Mouse (Mus musculus) liver, embryonic 15.5 days (tissue): Measurements from ENCODE around the gene Ptpn12. TPM values are rescaled to one million over a fixed set of nuclear protein-coding genes. Genes with fewer than 3 reads are reported as not detected.

ENCODE experiments used
- ATAC-seq: fragments of 200-750 bp; cut with Nextera tagmentation; 2 replicates; pipeline ENCODE4 v1.8.0; 2017; ENCODE audit warnings: moderate number of reproducible peaks, mild to moderate bottlenecking, moderate library complexity; ENCODE audit not compliant: insufficient read depth
- H3K27ac ChIP-seq: fragments of 300-500 bp; sonication (generic); replicated peaks from 2 replicates; pipeline ENCODE4 v1.5.1; 2015; ENCODE audit warnings: mild to moderate bottlenecking, inconsistent platforms
- H3K27me3 ChIP-seq: fragments of 300-500 bp; sonication (generic); 2 replicates; pipeline ENCODE4 v1.6.1; 2015; ENCODE audit warnings: mild to moderate bottlenecking, inconsistent platforms
- H3K36me3 ChIP-seq: fragments of 300-500 bp; sonication (generic); replicated peaks from 2 replicates; pipeline ENCODE4 v1.6.1; 2015; ENCODE audit warnings: moderate library complexity, mild to moderate bottlenecking, inconsistent platforms
- H3K4me1 ChIP-seq: fragments of 300-500 bp; sonication (generic); replicated peaks from 2 replicates; pipeline ENCODE4 v1.6.1; 2015; ENCODE audit warnings: inconsistent platforms
- H3K4me2 ChIP-seq: fragments of 300-500 bp; sonication (generic); 2 replicates; pipeline ENCODE4 v1.6.1; 2015; ENCODE audit warnings: moderate library complexity, mild to moderate bottlenecking, inconsistent platforms
- H3K4me3 ChIP-seq: fragments of 300-500 bp; sonication (generic); replicated peaks from 2 replicates; pipeline ENCODE4 v1.5.1; 2015; ENCODE audit warnings: mild to moderate bottlenecking, inconsistent platforms
- H3K9ac ChIP-seq: fragments of 300-500 bp; sonication (generic); 2 replicates; pipeline ENCODE4 v1.6.1; 2015; ENCODE audit warnings: moderate library complexity, mild to moderate bottlenecking, inconsistent platforms
- H3K9me3 ChIP-seq: fragments of 300-500 bp; sonication (generic); replicated peaks from 2 replicates; pipeline ENCODE4 v1.6.1; 2016; ENCODE audit warnings: inconsistent platforms
- WGBS: fragments of 180-500 bp; shearing (Covaris S2); methylation state at CpG from one replicate; pipeline ENCODE4 v1.1.7; 2015; ENCODE audit warnings: mixed read lengths; ENCODE audit not compliant: insufficient replicate concordance; 5-methylcytosine and 5-hydroxymethylcytosine counted together
- polyA plus RNA-seq: library from polyadenylated mRNA; unstranded; fragments of >200 nt; fragmentation: Nextera tagmentation; extraction: Ambion mirVana; gene quantifications from 2 replicates; pipeline ENCODE4 v1.2.1, GENCODE M21; 2015

Ptpn12 gene
- polyA plus RNA-seq, 1 experiment from 2014 or later = 10.9 TPM

DNA sequence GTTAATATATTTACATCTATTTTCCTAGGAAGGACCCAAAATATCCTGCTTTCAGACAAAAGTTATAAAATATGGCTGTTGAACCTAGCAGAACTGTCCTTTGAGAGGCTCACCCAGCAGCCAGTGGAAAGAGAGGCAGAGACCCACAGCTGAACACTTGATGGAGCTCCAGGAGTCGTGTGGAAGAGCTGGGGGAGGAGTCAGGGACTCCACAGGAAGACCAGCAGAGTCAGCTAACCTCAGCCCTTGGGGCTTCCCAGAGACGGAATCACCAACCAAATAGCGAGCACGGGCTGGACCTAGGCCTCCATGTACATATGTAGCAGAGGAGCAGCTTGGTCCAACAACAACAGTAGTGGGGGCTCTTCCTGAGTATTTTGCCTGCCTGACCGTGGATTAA lies 38.6 kb downstream of the Ptpn12 start:
- Histone ChIP-seq H3K4me2 (no peak overlapping the region), H3K4me3 (no peak overlapping the region), H3K9ac (no peak overlapping the region), H3K4me1 (no peaks in the 10 kb centered on the region), H3K36me3 (peaks cover 67% of the 10 kb centered on the region), H3K9me3 (no peaks in the 10 kb centered on the region), H3K27me3 (no peaks in the 10 kb centered on the region), H3K27ac (no peak overlapping the region; the same call in 1 of the 2 replicates)
- no peak for ATAC-seq
- WGBS = 35% methylated on average over 5 of the region's 5 CpGs

- Histone ChIP-seq H3K36me3 (peaks cover 62% of the 10 kb centered on the region), H3K4me2 (no peak overlapping the region), H3K4me3 (no peak overlapping the region), H3K27ac (no peak overlapping the region), H3K9ac (no peak overlapping the region), H3K4me1 (no peaks in the 10 kb centered on the region), H3K27me3 (no peaks in the 10 kb centered on the region), H3K9me3 (no peaks in the 10 kb centered on the region)
- no peak for ATAC-seq
These were observed 44.8 kb downstream of the Ptpn12 start for GRCm38 (mm10) chr5:21010908-21011307.

DNA sequence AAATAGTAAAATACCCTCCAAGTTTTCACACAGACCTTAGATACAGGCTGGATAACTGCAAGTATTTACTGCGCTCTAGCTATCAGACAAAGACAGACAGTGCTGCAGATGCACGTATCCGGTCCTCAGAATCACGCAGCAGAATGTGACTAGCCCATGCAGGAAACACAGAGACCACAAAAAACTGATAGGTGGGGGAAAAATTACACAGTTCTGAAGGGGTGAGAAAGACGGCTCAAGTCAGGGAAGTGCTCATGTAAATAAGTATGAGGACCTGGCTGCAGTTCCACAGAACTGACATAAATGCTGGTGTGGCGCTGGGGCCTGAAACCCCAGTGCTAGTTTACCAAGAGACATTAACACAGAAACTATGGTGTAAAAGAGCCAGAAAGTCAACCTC lies 53.0 kb downstream of the Ptpn12 start:
- 22% methylated on average over 6 of the region's 6 CpGs for WGBS
- no peaks in the 10 kb centered on the region for H3K27me3 ChIP-seq
- H3K9me3 ChIP-seq = no peaks in the 10 kb centered on the region
- H3K4me1 ChIP-seq = peaks cover 26% of the 10 kb centered on the region
- H3K36me3 ChIP-seq = peaks cover 71% of the 10 kb centered on the region
- no peak overlapping the region for H3K4me3 ChIP-seq
- no peak overlapping the region; the same call in 1 of the 2 replicates for H3K27ac ChIP-seq
- no peak overlapping the region for H3K9ac ChIP-seq
- H3K4me2 ChIP-seq = peak overlapping the region; percentile 14; the same call in 1 of the 2 replicates
- ATAC-seq = peak; percentile 74

DNA sequence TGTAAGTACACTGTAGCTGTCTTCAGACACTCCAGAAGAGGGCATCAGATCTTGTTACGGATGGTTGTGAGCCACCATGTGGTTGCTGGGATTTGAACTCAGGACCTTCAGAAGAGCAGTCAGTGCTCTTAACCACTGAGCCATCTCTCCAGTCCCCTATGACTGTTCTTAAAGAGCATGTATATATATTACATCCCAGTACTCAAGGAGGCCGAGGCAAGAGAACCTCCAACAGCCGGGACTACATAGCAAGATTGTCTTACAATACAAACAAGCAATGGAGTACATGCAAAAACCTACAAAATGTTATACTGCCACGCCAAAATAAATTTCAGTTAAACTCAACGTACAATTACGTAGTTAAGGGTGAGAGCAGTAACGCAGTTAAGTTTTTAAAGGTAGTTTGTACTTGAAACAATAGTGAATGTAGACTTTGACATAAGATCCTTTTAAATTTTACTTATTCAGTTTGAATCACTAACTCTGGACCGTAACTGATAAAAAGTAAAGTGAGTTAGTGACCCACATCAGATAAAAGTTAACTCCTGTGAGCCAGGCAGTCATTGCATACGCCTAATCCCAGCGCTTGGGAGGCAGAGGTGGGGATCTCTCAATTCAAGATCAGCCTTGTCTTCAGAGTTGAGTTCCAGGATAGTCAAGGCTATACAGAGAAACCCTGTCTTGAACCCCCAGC lies 53.9 kb downstream of the Ptpn12 start:
- Histone ChIP-seq H3K4me1 (peaks cover 31% of the 10 kb centered on the region), H3K36me3 (peaks cover 73% of the 10 kb centered on the region), H3K4me3 (no peak overlapping the region), H3K4me2 (peak overlapping the region; percentile 37), H3K9ac (no peak overlapping the region), H3K27me3 (no peaks in the 10 kb centered on the region), H3K9me3 (no peaks in the 10 kb centered on the region), H3K27ac (no peak overlapping the region)
- 58% methylated on average over 10 of the region's 10 CpGs for WGBS
- ATAC-seq = no peak; the same call in 1 of the 2 replicates

DNA sequence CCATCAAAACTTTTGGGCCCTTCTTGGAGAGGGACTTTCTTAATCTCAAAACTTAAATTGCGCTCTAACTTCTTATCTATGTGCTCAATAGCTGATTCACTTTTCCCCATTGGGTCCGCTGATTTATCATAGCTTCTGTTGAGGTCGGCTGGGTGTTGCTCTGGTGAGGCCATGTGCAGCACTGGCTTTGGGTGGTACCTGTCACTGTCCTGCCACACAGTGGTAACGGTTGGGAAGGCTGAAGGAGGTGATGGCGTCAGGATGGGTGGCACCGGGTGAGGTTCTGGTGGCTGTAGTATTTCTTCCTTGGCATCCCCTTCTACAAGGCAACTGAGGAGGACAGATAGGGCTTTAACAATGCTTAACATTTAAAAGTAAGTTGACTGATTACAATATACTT lies 57.3 kb downstream of the Ptpn12 start:
- no peak overlapping the region for H3K9ac ChIP-seq
- H3K27ac ChIP-seq = no peak overlapping the region
- H3K27me3 ChIP-seq = no peaks in the 10 kb centered on the region
- no peak overlapping the region for H3K4me2 ChIP-seq
- WGBS = 32% methylated on average over 6 of the region's 6 CpGs
- H3K36me3 ChIP-seq = peaks cover 86% of the 10 kb centered on the region
- H3K9me3 ChIP-seq = no peaks in the 10 kb centered on the region
- no peak overlapping the region for H3K4me3 ChIP-seq
- ATAC-seq = peak; percentile 67
- H3K4me1 ChIP-seq = peaks cover 31% of the 10 kb centered on the region

GRCm38 (mm10) chr5:20997555-20997954 lies 58.2 kb downstream of the Ptpn12 start:
- H3K36me3 ChIP-seq = peaks cover 81% of the 10 kb centered on the region
- H3K9me3 ChIP-seq = no peaks in the 10 kb centered on the region
- no peaks in the 10 kb centered on the region for H3K27me3 ChIP-seq
- ATAC-seq = no peak
- H3K9ac ChIP-seq = no peak overlapping the region
- H3K4me1 ChIP-seq = peaks cover 23% of the 10 kb centered on the region
- H3K4me2 ChIP-seq = no peak overlapping the region
- 0 out of 2 replicates have a peak overlapping the region, but pooled peaks have one; percentile 0 for H3K27ac ChIP-seq
- no peak overlapping the region for H3K4me3 ChIP-seq
- 42% methylated on average over 6 of the region's 6 CpGs for WGBS

GRCm38 (mm10) chr5:20990062-20990809 lies 65.5 kb downstream of the Ptpn12 start:
- no peaks in the 10 kb centered on the region for H3K9me3 ChIP-seq
- no peak overlapping the region for H3K4me2 ChIP-seq
- no peak overlapping the region for H3K9ac ChIP-seq
- no peaks in the 10 kb centered on the region for H3K27me3 ChIP-seq
- 85% methylated on average over 8 of the region's 8 CpGs for WGBS
- H3K27ac ChIP-seq = no peak overlapping the region
- peaks cover 71% of the 10 kb centered on the region for H3K36me3 ChIP-seq
- H3K4me1 ChIP-seq = no peaks in the 10 kb centered on the region
- ATAC-seq = no peak
- H3K4me3 ChIP-seq = no peak overlapping the region

DNA sequence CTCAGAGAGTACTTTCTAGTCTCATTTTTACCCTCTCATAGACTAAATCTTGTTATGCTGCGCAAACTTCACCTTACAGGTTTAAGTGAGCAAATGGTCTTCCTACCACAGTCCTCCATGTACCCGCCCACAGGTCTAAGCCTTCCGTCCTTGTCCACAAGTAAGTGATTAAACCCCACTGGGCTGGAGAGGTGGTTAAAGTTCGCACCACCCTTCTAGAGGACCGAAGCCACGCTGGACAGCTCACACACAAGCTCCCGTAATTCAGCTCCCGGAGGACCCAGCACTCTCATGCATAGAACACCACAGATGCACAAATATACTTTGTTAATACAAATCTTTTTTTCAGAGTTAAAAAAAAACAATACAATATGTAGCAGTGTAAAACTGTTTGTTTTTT lies 69.4 kb downstream of the Ptpn12 start:
- peaks cover 49% of the 10 kb centered on the region for H3K36me3 ChIP-seq
- H3K4me3 ChIP-seq = no peak overlapping the region
- H3K27me3 ChIP-seq = no peaks in the 10 kb centered on the region
- no peaks in the 10 kb centered on the region for H3K9me3 ChIP-seq
- 83% methylated on average over 8 of the region's 8 CpGs for WGBS
- no peak overlapping the region for H3K4me2 ChIP-seq
- H3K9ac ChIP-seq = no peak overlapping the region
- H3K27ac ChIP-seq = no peak overlapping the region
- ATAC-seq = no peak
- no peaks in the 10 kb centered on the region for H3K4me1 ChIP-seq

GRCm38 (mm10) chr5:20983505-20983904 lies 72.2 kb downstream of the Ptpn12 start:
- H3K9ac ChIP-seq = no peak overlapping the region
- H3K27ac ChIP-seq = no peak overlapping the region
- no peaks in the 10 kb centered on the region for H3K27me3 ChIP-seq
- no peaks in the 10 kb centered on the region for H3K4me1 ChIP-seq
- H3K36me3 ChIP-seq = peaks cover 26% of the 10 kb centered on the region
- no peak overlapping the region for H3K4me3 ChIP-seq
- no peak overlapping the region for H3K4me2 ChIP-seq
- ATAC-seq = no peak
- no peaks in the 10 kb centered on the region for H3K9me3 ChIP-seq

- ATAC-seq = no peak
- Histone ChIP-seq H3K9ac (no peak overlapping the region), H3K4me2 (no peak overlapping the region), H3K4me1 (peaks cover 4% of the 10 kb centered on the region; the same call in 1 of the 2 replicates), H3K27me3 (no peaks in the 10 kb centered on the region), H3K9me3 (no peaks in the 10 kb centered on the region), H3K27ac (no peak overlapping the region), H3K36me3 (no peaks in the 10 kb centered on the region), H3K4me3 (no peak overlapping the region)
- 31% methylated on average over 4 of the region's 4 CpGs for WGBS
These were observed 81.0 kb downstream of the Ptpn12 start for GRCm38 (mm10) chr5:20974690-20975089.

GRCm38 (mm10) chr5:20973999-20974398 lies 81.7 kb downstream of the Ptpn12 start:
- Histone ChIP-seq H3K27ac (no peak overlapping the region), H3K36me3 (no peaks in the 10 kb centered on the region), H3K9me3 (no peaks in the 10 kb centered on the region), H3K4me1 (peaks cover 5% of the 10 kb centered on the region; the same call in 1 of the 2 replicates), H3K4me3 (no peak overlapping the region), H3K9ac (no peak overlapping the region), H3K27me3 (no peaks in the 10 kb centered on the region), H3K4me2 (no peak overlapping the region)
- ATAC-seq = no peak
- WGBS = 58% methylated on average over 7 of the region's 7 CpGs
